Mouse (Mus musculus): ENCODE measurements around the gene Osbpl10.

DNA sequence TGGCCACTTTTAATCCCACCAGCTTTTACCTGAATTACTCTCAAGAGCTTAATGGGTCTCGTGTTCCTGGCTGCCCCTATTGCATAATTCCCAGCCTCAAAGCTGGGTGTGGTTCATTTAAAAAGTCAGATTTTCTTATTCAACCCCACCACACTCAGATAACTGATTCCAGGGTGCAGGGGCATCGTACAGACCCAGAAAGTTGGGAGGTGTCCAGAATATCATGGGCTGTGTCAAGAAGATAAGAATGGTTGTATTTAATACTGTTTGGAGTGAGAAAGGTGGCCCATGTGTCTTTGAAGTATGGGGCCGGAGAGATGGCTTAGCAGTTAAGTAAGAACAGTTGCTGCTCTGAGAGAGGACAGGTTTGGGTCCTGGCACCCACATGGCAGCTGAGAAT, 159.5 kb downstream of the Osbpl10 start:
- TF ChIP-seq CTCF (IDR thresholded peaks at IDR 0.05; ENCODE audit: control insufficient read depth, insufficient read depth, low read length) (no peak), POLR2A (IDR thresholded peaks at IDR 0.05; ENCODE audit: borderline replicate concordance, control insufficient read depth, low read depth, low read length) (no peak)

All from bone marrow, adult 2 months (tissue).